8 mouse cellular contexts compared by ENCODE assay signal in the genomic region with DNA sequence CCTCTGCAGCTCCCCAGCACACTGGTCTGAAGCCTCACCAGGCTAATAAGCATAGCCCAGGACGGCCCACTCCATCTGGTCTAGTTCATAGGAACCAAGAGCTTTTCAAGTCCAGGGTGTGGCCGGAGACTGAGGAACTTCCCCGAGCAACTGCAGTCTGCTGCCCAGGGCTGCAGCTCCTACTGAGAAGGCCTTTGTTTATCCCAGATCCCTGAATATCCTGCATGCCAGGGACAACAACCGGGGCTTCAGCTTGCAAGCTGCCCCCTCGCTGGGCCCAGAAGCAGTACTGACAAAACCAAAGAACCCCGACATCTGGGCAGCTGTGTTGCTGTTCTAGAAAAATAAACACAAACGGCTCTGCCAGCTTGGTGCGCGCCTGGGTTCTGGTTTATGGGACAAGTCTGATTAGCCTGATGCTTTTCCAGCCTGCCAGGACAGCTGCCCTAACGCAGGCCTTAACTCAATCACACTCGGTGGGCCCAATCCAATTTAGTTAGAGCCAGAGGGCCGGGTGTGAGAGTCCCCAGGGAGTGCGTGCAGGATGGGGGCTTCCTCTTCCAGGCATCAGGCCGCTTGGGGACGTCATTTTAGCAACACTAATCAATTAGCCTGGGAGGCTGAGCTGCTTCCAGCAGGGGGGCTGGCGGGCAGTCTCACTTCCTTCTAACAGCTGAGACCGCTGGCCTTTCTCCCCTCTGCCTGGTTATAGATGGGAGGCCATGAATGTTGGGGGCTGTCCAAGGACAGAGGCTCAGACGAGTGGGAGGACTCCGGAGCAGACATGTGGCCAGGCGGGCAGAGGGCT. TPM values are rescaled to one million over a fixed set of nuclear protein-coding genes. Genes with fewer than 3 reads are reported as not detected.
A peak's percentile ranks its signal among the peaks of the same experiment; 100 is the strongest.
DNase-seq lines count a peak whose midpoint lies in the region; ATAC-seq lines count a peak whose summit lies in the region.

No protein-coding gene starts in this region.

- ATAC-seq in forebrain, embryonic 13.5 days: no peak
- ATAC-seq in midbrain, embryonic 14.5 days (ENCODE audit: low FRiP score, low TSS enrichment): no peak

- intact Hi-C loops in heart, postnatal 25 days (cut with DNase I): loop anchor here (2.0 kb wide), 1 partner anchor 25 kb away; no protein-coding TSS in a partner anchor

- H3K36me3 ChIP-seq in forebrain, embryonic 13.5 days (ENCODE audit: poor library complexity, severe bottlenecking): no peaks in the 10 kb centered on the region
- H3K36me3 ChIP-seq in limb, embryonic 10.5 days: no peaks in the 10 kb centered on the region
- H3K36me3 ChIP-seq in midbrain, embryonic 14.5 days (ENCODE audit: control insufficient read depth, insufficient read depth, low read length): no peaks in the 10 kb centered on the region

- peak overlapping the region; percentile 25 for H3K4me2 ChIP-seq in forebrain, embryonic 13.5 days
- H3K4me2 ChIP-seq in midbrain, embryonic 14.5 days (ENCODE audit: low read length): peak overlapping the region; percentile 33

- H3K27ac ChIP-seq in forebrain, embryonic 13.5 days: peak overlapping the region; percentile 96
- H3K27ac ChIP-seq in limb, embryonic 10.5 days: peak overlapping the region; percentile 86
- H3K27ac ChIP-seq in midbrain, embryonic 14.5 days (replicated peaks; ENCODE audit: low read depth, low read length): peak overlapping the region; percentile 99

- H3K9me3 ChIP-seq in forebrain, embryonic 13.5 days (replicated peaks): no peaks in the 10 kb centered on the region
- no peaks in the 10 kb centered on the region for H3K9me3 ChIP-seq in limb, embryonic 10.5 days (replicated peaks)
- H3K9me3 ChIP-seq in midbrain, embryonic 14.5 days (ENCODE audit: control insufficient read depth, low read length): no peaks in the 10 kb centered on the region

- DNase-seq in urinary bladder, postnatal 14 days (ENCODE audit: low spot score): peak; percentile 56
- no peak for DNase-seq in urinary bladder, postnatal 10 days (ENCODE audit: low spot score)
- DNase-seq in heart, postnatal 25 days (ENCODE audit: low spot score): peak; percentile 78
- peak; percentile 71 for DNase-seq in limb, embryonic 10.5 days (ENCODE audit: low spot score)
- DNase-seq in midbrain, embryonic 14.5 days: peak; percentile 80
- no peak for DNase-seq in yolk sac, embryonic 10.5 days (ENCODE audit: low spot score)
- DNase-seq in right cerebral cortex, postnatal 4 days: no peak

- H3K27me3 ChIP-seq in forebrain, embryonic 13.5 days: no peaks in the 10 kb centered on the region
- peaks cover 19% of the 10 kb centered on the region for H3K27me3 ChIP-seq in limb, embryonic 10.5 days (ENCODE audit: low read depth, poor library complexity, severe bottlenecking)
- no peaks in the 10 kb centered on the region for H3K27me3 ChIP-seq in midbrain, embryonic 14.5 days (ENCODE audit: control insufficient read depth, insufficient read depth, low read length)

- H3K9ac ChIP-seq in forebrain, embryonic 13.5 days: peak overlapping the region; percentile 7
- peak overlapping the region; percentile 32; the same call in 1 of the 2 replicates for H3K9ac ChIP-seq in midbrain, embryonic 14.5 days (replicated peaks; ENCODE audit: low read length)

- 4% methylated on average over 20 of the region's 20 CpGs for WGBS in forebrain, embryonic 13.5 days
- WGBS in limb, embryonic 10.5 days: 5% methylated on average over 20 of the region's 20 CpGs
- WGBS in midbrain, embryonic 14.5 days: 1% methylated on average over 20 of the region's 20 CpGs

- peaks cover 55% of the 10 kb centered on the region for H3K4me1 ChIP-seq in forebrain, embryonic 13.5 days
- peaks cover 88% of the 10 kb centered on the region for H3K4me1 ChIP-seq in limb, embryonic 10.5 days
- H3K4me1 ChIP-seq in midbrain, embryonic 14.5 days (ENCODE audit: control insufficient read depth, insufficient read depth, low read length): peaks cover 57% of the 10 kb centered on the region

- no peak overlapping the region for H3K4me3 ChIP-seq in forebrain, embryonic 13.5 days
- peak overlapping the region; percentile 27 for H3K4me3 ChIP-seq in limb, embryonic 10.5 days
- no peak overlapping the region for H3K4me3 ChIP-seq in midbrain, embryonic 14.5 days (replicated peaks; ENCODE audit: low read depth, low read length)

RNA-seq across cellular contexts. Expression of a gene that starts 13.6 kb away (rescaled TPM):
- polyA plus RNA-seq in forebrain, embryonic 13.5 days (2015; fragmentation: Nextera tagmentation; extraction: Ambion mirVana): 14.4 and 14.8 TPM in 2 replicates
- total RNA-seq in heart, postnatal 25 days (2021): 10 to 100 TPM; 17.2 to 23.2 TPM
- polyA plus RNA-seq in limb, embryonic 10.5 days (2016; fragmentation: Nextera tagmentation; extraction: Ambion mirVana): 13.9 and 14.9 TPM in 2 replicates
- polyA plus RNA-seq in midbrain, embryonic 14.5 days (2014; fragmentation: Nextera tagmentation; extraction: Ambion mirVana): 20.7 and 20.9 TPM in 2 replicates

RNA-seq across cellular contexts. Expression of a gene that starts 28.8 kb away (rescaled TPM):
- polyA plus RNA-seq in forebrain, embryonic 13.5 days (2015; fragmentation: Nextera tagmentation; extraction: Ambion mirVana): 83.6 and 85.7 TPM in 2 replicates
- 10 to 100 TPM; 36.6 to 39.4 TPM for total RNA-seq in heart, postnatal 25 days (2021)
- 56.5 and 59.5 TPM in 2 replicates for polyA plus RNA-seq in limb, embryonic 10.5 days (2016; fragmentation: Nextera tagmentation; extraction: Ambion mirVana)
- 80.4 and 87.6 TPM in 2 replicates for polyA plus RNA-seq in midbrain, embryonic 14.5 days (2014; fragmentation: Nextera tagmentation; extraction: Ambion mirVana)

RNA-seq across cellular contexts. Expression of a gene that starts 29.0 kb away (rescaled TPM):
- 77.7 and 78.0 TPM in 2 replicates for polyA plus RNA-seq in forebrain, embryonic 13.5 days (2015; fragmentation: Nextera tagmentation; extraction: Ambion mirVana)
- 10 to 100 TPM; 37.1 to 37.7 TPM for total RNA-seq in heart, postnatal 25 days (2021)
- polyA plus RNA-seq in limb, embryonic 10.5 days (2016; fragmentation: Nextera tagmentation; extraction: Ambion mirVana): 93.1 and 111 TPM in 2 replicates
- polyA plus RNA-seq in midbrain, embryonic 14.5 days (2014; fragmentation: Nextera tagmentation; extraction: Ambion mirVana): 70.8 and 81.4 TPM in 2 replicates

RNA-seq across cellular contexts. Expression of a gene that starts 38.0 kb away (rescaled TPM):
- polyA plus RNA-seq in forebrain, embryonic 13.5 days (2015; fragmentation: Nextera tagmentation; extraction: Ambion mirVana): 38.0 and 39.4 TPM in 2 replicates
- total RNA-seq in heart, postnatal 25 days (2021): 10 to 100 TPM; 34.0 to 36.9 TPM
- 17.9 and 22.5 TPM in 2 replicates for polyA plus RNA-seq in limb, embryonic 10.5 days (2016; fragmentation: Nextera tagmentation; extraction: Ambion mirVana)
- polyA plus RNA-seq in midbrain, embryonic 14.5 days (2014; fragmentation: Nextera tagmentation; extraction: Ambion mirVana): 51.3 and 52.8 TPM in 2 replicates

RNA-seq across cellular contexts. Expression of a gene that starts 38.6 kb away (rescaled TPM):
- polyA plus RNA-seq in forebrain, embryonic 13.5 days (2015; fragmentation: Nextera tagmentation; extraction: Ambion mirVana): 750 and 773 TPM in 2 replicates
- 100 to 1,000 TPM in 1 of 2 experiments, 10 to 100 TPM in 1; 97.1 to 103 TPM for total RNA-seq in heart, postnatal 25 days (2021)
- polyA plus RNA-seq in limb, embryonic 10.5 days (2016; fragmentation: Nextera tagmentation; extraction: Ambion mirVana): 925 and 971 TPM in 2 replicates
- 650 and 686 TPM in 2 replicates for polyA plus RNA-seq in midbrain, embryonic 14.5 days (2014; fragmentation: Nextera tagmentation; extraction: Ambion mirVana)

Comparison
In these comparisons a context has a peak if more than half of its experiments do, and no peak if none do; other contexts are left out.
1. DNase-seq: peak in urinary bladder, postnatal 14 days (single experiment), heart, postnatal 25 days (single experiment), limb, embryonic 10.5 days (single experiment) and midbrain, embryonic 14.5 days (single experiment); none in urinary bladder, postnatal 10 days (single experiment), yolk sac, embryonic 10.5 days (single experiment) and right cerebral cortex, postnatal 4 days (single experiment).
2. Peak in every context shown above with its lines, with median percentiles within 50 percentile points of each other: H3K27ac ChIP-seq.